Mouse (Mus musculus) lung, adult 2 months (tissue): ENCODE measurements at regions not wholly inside any gene's neighbourhood (a gene's known extent, or its start where the extent isn't known, plus 50 kb on each side); places are given as distances from the start of the nearest gene placed in this dataset.
A peak's percentile ranks its signal among the peaks of the same experiment; 100 is the strongest.

ENCODE experiments used
- DNase-seq: peaks from one replicate; pipeline ENCODE4 v3.0.0; 2022
- H3K4me1 ChIP-seq: fragments of 200-500 bp; 2 replicates; pipeline ENCODE4 v1.6.1; 2011; ENCODE audit warnings: low read length; ENCODE audit not compliant: control insufficient read depth, insufficient read depth
- H3K4me3 ChIP-seq: fragments of 200-500 bp; replicated peaks from 2 replicates; pipeline ENCODE3; 2011; ENCODE audit warnings: low read depth, mild to moderate bottlenecking, control low read depth, low read length; ENCODE audit errors: extremely low read depth
- CTCF ChIP-seq: fragments of 200-500 bp; IDR thresholded peaks from 2 replicates; pipeline ENCODE4 v1.5.1; 2011; ENCODE audit warnings: mild to moderate bottlenecking, low read length, control low read depth; ENCODE audit not compliant: insufficient read depth
- POLR2A ChIP-seq: fragments of 200-500 bp; IDR thresholded peaks from 2 replicates; pipeline ENCODE4 v1.6.1; 2011; ENCODE audit warnings: low read depth, mild to moderate bottlenecking, control low read depth, low read length, borderline replicate concordance; ENCODE audit errors: extremely low read depth
- WGBS: fragments of 180-500 bp; shearing (Covaris S2); methylation state at CpG from one replicate; pipeline ENCODE4 v1.1.7; 2018; 5-methylcytosine and 5-hydroxymethylcytosine counted together

- no peaks in the 10 kb centered on the region for H3K4me1 ChIP-seq
- no peak for DNase-seq
- 77% methylated on average over 5 of the region's 5 CpGs for WGBS
- TF ChIP-seq POLR2A (no peak), CTCF (no peak)
- no peak overlapping the region for H3K4me3 ChIP-seq
Observed at GRCm38 (mm10) chr9:101411532-101411880, 159.9 kb upstream of the Ppp2r3a start.

DNA sequence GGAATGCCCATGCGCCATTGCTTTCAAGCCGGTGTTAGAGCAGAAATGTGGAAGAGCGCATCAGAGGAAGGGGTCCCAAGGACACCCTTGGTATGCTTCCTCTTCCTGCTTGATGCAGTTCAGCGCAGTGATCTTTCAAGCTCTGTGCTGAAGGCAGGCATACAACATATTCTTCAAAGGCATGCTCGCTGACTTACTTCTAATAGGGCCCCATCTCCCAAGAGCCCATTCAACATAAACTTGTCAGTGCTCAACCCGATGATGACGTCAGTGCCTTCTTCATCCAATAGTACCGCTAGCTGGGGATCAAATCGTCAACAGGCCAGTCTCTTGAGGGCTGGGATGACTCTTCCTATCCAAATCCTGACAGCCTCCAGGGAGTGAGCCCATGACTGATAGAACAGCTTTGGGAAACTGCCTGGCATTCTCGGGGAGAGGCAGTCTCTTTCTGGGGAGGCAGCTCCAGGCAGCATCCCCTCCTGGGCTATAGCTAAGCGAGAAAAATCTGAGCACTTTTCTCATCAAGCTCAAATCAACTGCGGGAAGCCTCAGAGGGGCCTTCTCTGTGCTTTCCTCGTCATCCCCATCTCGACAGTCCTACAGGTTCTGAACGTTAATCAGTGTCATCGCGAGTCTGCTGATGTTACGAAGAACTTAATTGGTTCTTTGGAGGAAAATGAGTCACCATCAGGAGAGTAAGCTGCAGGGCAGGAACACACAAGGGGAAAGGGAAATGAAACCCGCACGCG is 159.4 kb upstream of the Ppp2r3a start:
- no peak for DNase-seq
- no peaks in the 10 kb centered on the region for H3K4me1 ChIP-seq
- no peak for TF ChIP-seq CTCF
- TF ChIP-seq POLR2A = no peak
- H3K4me3 ChIP-seq = no peak overlapping the region
- 75% methylated on average over 21 of the region's 21 CpGs for WGBS

GRCm38 (mm10) chr9:101410348-101410747 is 158.8 kb upstream of the Ppp2r3a start:
- TF ChIP-seq POLR2A (no peak), CTCF (no peak)
- WGBS = 70% methylated on average over 3 of the region's 3 CpGs
- DNase-seq = no peak
- no peaks in the 10 kb centered on the region for H3K4me1 ChIP-seq
- H3K4me3 ChIP-seq = no peak overlapping the region

DNA sequence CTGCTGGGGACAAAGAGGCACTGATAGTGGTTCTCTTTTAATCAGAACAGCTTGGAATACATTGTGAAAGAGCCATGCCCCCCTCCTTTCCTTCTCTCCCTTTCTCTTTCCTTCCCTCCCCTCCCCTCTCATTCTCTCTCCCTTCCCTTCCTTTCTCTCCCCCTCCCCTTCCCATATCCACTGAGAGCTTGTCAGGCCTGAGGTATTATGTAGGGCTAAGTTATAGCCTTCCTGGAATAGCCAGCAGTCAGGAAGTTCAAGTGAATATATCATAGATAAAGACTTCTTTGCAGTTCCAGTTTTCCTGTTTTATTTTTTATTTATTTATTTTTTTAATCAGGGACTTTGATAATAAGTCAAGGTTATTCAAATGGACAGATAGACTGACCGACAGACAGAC is 156.5 kb upstream of the Ppp2r3a start:
- WGBS = 51% methylated on average over 1 of the region's 1 CpGs

GRCm38 (mm10) chr9:101407141-101407540 is 155.5 kb upstream of the Ppp2r3a start:
- no peak for TF ChIP-seq CTCF
- no peak for TF ChIP-seq POLR2A
- H3K4me1 ChIP-seq = no peaks in the 10 kb centered on the region
- 67% methylated on average over 5 of the region's 5 CpGs for WGBS
- no peak for DNase-seq
- H3K4me3 ChIP-seq = no peak overlapping the region

More for the DNA sequence above, 156.5 kb upstream of the Ppp2r3a start:
- Histone ChIP-seq H3K4me3 (no peak overlapping the region), H3K4me1 (no peaks in the 10 kb centered on the region)
- DNase-seq = no peak
- TF ChIP-seq POLR2A = no peak
- no peak for TF ChIP-seq CTCF

DNA sequence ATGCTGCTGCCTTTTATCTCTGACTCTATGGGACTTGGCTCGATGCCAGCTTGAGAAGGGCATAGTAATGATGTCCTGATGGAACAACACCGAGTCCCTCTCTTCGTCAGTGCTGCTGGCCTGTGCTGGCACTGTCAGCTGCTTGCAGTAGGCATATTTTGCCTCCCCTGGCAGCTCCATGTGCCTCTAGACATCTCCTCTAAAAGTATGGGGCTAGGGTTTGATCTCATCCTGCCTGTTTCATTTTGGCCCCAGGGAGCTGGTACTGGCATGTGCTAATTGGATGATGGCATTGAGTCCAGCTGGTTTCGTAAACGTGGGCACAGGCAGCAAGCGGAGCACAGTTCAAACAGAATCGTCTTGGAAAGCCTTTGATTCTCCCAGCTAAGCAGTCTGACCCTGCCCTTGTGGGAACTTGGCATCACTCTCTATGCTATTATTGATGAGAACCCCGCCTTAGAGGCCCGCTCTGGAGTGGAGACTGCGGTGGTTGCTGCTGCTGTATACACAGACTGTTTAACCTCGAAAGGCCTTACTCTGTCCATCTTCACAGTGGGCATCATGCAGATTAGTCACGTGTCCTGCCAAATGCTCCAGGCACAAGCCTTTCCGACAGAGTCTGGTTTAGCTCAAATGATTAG is 153.0 kb upstream of the Ppp2r3a start:
- TF ChIP-seq CTCF (no peak), POLR2A (no peak)
- H3K4me3 ChIP-seq = no peak overlapping the region
- 40% methylated on average over 13 of the region's 13 CpGs for WGBS
- no peak for DNase-seq
- no peaks in the 10 kb centered on the region for H3K4me1 ChIP-seq

DNA sequence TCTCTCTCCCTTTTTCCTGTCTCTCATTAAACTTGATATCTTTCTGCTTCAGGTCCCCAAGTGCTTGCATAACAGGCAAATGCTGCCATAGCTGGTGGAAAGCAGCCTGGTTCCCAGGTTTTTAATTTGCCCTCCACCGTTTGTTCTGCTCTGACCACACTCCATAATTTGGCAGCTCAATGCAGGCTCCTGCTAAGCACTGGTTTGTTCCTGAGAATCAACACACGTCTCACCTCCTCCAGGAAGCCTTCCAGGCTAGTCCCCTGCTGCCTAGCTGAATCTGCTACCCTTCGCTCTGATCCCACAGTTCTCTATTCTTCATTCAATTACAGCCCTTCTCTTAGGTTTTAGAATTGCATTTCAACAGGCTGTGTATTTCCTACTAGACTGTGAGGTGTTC is 152.4 kb upstream of the Ppp2r3a start:
- no peak for DNase-seq
- 74% methylated on average over 3 of the region's 3 CpGs for WGBS
- TF ChIP-seq CTCF = no peak
- TF ChIP-seq POLR2A = no peak
- H3K4me3 ChIP-seq = no peak overlapping the region
- H3K4me1 ChIP-seq = no peaks in the 10 kb centered on the region

- TF ChIP-seq POLR2A (no peak), CTCF (no peak)
- DNase-seq = no peak
- H3K4me3 ChIP-seq = no peak overlapping the region
- 74% methylated on average over 9 of the region's 9 CpGs for WGBS
- H3K4me1 ChIP-seq = no peaks in the 10 kb centered on the region
Observed at GRCm38 (mm10) chr9:101402544-101403194, 151.1 kb upstream of the Ppp2r3a start.

GRCm38 (mm10) chr9:101401416-101401815 is 149.8 kb upstream of the Ppp2r3a start:
- 77% methylated on average over 9 of the region's 9 CpGs for WGBS

GRCm38 (mm10) chr9:101398858-101399257 is 147.3 kb upstream of the Ppp2r3a start:
- DNase-seq = no peak
- no peaks in the 10 kb centered on the region for H3K4me1 ChIP-seq
- H3K4me3 ChIP-seq = no peak overlapping the region
- 67% methylated on average over 3 of the region's 3 CpGs for WGBS
- 0 out of 2 replicates have a peak, but pooled peaks have one; percentile 14 for TF ChIP-seq CTCF
- TF ChIP-seq POLR2A = no peak

More at GRCm38 (mm10) chr9:101401416-101401815, 149.8 kb upstream of the Ppp2r3a start:
- no peak for DNase-seq
- TF ChIP-seq POLR2A (no peak), CTCF (no peak)
- H3K4me3 ChIP-seq = no peak overlapping the region
- H3K4me1 ChIP-seq = no peaks in the 10 kb centered on the region
